Mouse (Mus musculus): ENCODE measurements around the gene Arhgap28. TPM values are rescaled to one million over a fixed set of nuclear protein-coding genes. Genes with fewer than 3 reads are reported as not detected.

Gene Arhgap28
- polyA plus RNA-seq, 1 experiment from 2014 or later, result 57.5 TPM

GRCm38 (mm10) chr17:67954961-67955360 lies 49.0 kb downstream of the Arhgap28 start:
- H3K9me3 ChIP-seq, result no peaks in the 10 kb centered on the region
- H3K27me3 ChIP-seq (replicated peaks; ENCODE audit: low read depth, poor library complexity, severe bottlenecking), result no peaks in the 10 kb centered on the region
- peak overlapping the region; percentile 10 for H3K27ac ChIP-seq (replicated peaks)
- WGBS, result 83% methylated on average over 5 of the region's 5 CpGs
- no peak for DNase-seq (ENCODE audit: low spot score)
- H3K36me3 ChIP-seq (replicated peaks), result no peaks in the 10 kb centered on the region
- H3K4me3 ChIP-seq, result peak overlapping the region; percentile 36
- peaks cover 87% of the 10 kb centered on the region for H3K4me1 ChIP-seq

- H3K4me3 ChIP-seq, result peak overlapping the region; percentile 59
- peak; percentile 67 for DNase-seq (ENCODE audit: low spot score)
- no peaks in the 10 kb centered on the region for H3K27me3 ChIP-seq (replicated peaks; ENCODE audit: low read depth, poor library complexity, severe bottlenecking)
- peak overlapping the region; percentile 94 for H3K27ac ChIP-seq (replicated peaks)
- H3K36me3 ChIP-seq (replicated peaks), result peaks cover 9% of the 10 kb centered on the region; the same call in 1 of the 2 replicates
- H3K9me3 ChIP-seq, result no peaks in the 10 kb centered on the region
- peaks cover 92% of the 10 kb centered on the region for H3K4me1 ChIP-seq
- WGBS, result 31% methylated on average over 11 of the region's 11 CpGs
These were observed 53.3 kb downstream of the Arhgap28 start for GRCm38 (mm10) chr17:67950523-67951213.

GRCm38 (mm10) chr17:67948601-67949000 lies 55.3 kb downstream of the Arhgap28 start:
- Histone ChIP-seq H3K9me3 (no peaks in the 10 kb centered on the region), H3K36me3 (replicated peaks) (peaks cover 17% of the 10 kb centered on the region), H3K27me3 (replicated peaks; ENCODE audit: low read depth, poor library complexity, severe bottlenecking) (no peaks in the 10 kb centered on the region), H3K27ac (replicated peaks) (peak overlapping the region; percentile 24; the same call in 1 of the 2 replicates), H3K4me3 (peak overlapping the region; percentile 59), H3K4me1 (peaks cover 79% of the 10 kb centered on the region)
- WGBS, result 65% methylated on average over 5 of the region's 5 CpGs
- DNase-seq (ENCODE audit: low spot score), result no peak

- 63% methylated on average over 7 of the region's 7 CpGs for WGBS
- no peak for DNase-seq (ENCODE audit: low spot score)
- Histone ChIP-seq H3K27ac (replicated peaks) (peak overlapping the region; percentile 40), H3K27me3 (replicated peaks; ENCODE audit: low read depth, poor library complexity, severe bottlenecking) (no peaks in the 10 kb centered on the region), H3K9me3 (no peaks in the 10 kb centered on the region), H3K4me1 (peaks cover 52% of the 10 kb centered on the region), H3K36me3 (replicated peaks) (peaks cover 32% of the 10 kb centered on the region), H3K4me3 (no peak overlapping the region)
These were observed 58.5 kb downstream of the Arhgap28 start for GRCm38 (mm10) chr17:67945453-67945852.

- H3K4me1 ChIP-seq, result peaks cover 47% of the 10 kb centered on the region
- peaks cover 32% of the 10 kb centered on the region for H3K36me3 ChIP-seq (replicated peaks)
- 90% methylated on average over 7 of the region's 7 CpGs for WGBS
- no peak overlapping the region for H3K27ac ChIP-seq (replicated peaks)
- no peak for DNase-seq (ENCODE audit: low spot score)
- no peaks in the 10 kb centered on the region for H3K9me3 ChIP-seq
- H3K27me3 ChIP-seq (replicated peaks; ENCODE audit: low read depth, poor library complexity, severe bottlenecking), result no peaks in the 10 kb centered on the region
- H3K4me3 ChIP-seq, result no peak overlapping the region
These were observed 59.7 kb downstream of the Arhgap28 start for GRCm38 (mm10) chr17:67944256-67944655.

GRCm38 (mm10) chr17:67941026-67941425 lies 62.9 kb downstream of the Arhgap28 start:
- Histone ChIP-seq H3K36me3 (replicated peaks) (peaks cover 23% of the 10 kb centered on the region), H3K27me3 (replicated peaks; ENCODE audit: low read depth, poor library complexity, severe bottlenecking) (no peaks in the 10 kb centered on the region), H3K4me3 (no peak overlapping the region), H3K27ac (replicated peaks) (no peak overlapping the region), H3K9me3 (no peaks in the 10 kb centered on the region), H3K4me1 (peaks cover 28% of the 10 kb centered on the region)
- DNase-seq (ENCODE audit: low spot score), result no peak
- 91% methylated on average over 6 of the region's 6 CpGs for WGBS

GRCm38 (mm10) chr17:67937050-67937449 lies 66.9 kb downstream of the Arhgap28 start:
- no peak overlapping the region for H3K4me3 ChIP-seq
- DNase-seq (ENCODE audit: low spot score), result no peak
- H3K9me3 ChIP-seq, result no peaks in the 10 kb centered on the region
- H3K27ac ChIP-seq (replicated peaks), result no peak overlapping the region
- H3K27me3 ChIP-seq (replicated peaks; ENCODE audit: low read depth, poor library complexity, severe bottlenecking), result no peaks in the 10 kb centered on the region
- peaks cover 38% of the 10 kb centered on the region for H3K36me3 ChIP-seq (replicated peaks)
- 97% methylated on average over 3 of the region's 3 CpGs for WGBS
- peaks cover 22% of the 10 kb centered on the region for H3K4me1 ChIP-seq

GRCm38 (mm10) chr17:67935556-67935955 lies 68.4 kb downstream of the Arhgap28 start:
- DNase-seq (ENCODE audit: low spot score), result no peak
- H3K27ac ChIP-seq (replicated peaks), result no peak overlapping the region
- no peak overlapping the region for H3K4me3 ChIP-seq
- 84% methylated on average over 4 of the region's 4 CpGs for WGBS
- peaks cover 32% of the 10 kb centered on the region for H3K4me1 ChIP-seq
- no peaks in the 10 kb centered on the region for H3K9me3 ChIP-seq
- no peaks in the 10 kb centered on the region for H3K27me3 ChIP-seq (replicated peaks; ENCODE audit: low read depth, poor library complexity, severe bottlenecking)
- peaks cover 44% of the 10 kb centered on the region for H3K36me3 ChIP-seq (replicated peaks)

- Histone ChIP-seq H3K27ac (replicated peaks) (no peak overlapping the region), H3K4me3 (no peak overlapping the region), H3K9me3 (no peaks in the 10 kb centered on the region), H3K36me3 (replicated peaks) (peaks cover 61% of the 10 kb centered on the region), H3K4me1 (peaks cover 18% of the 10 kb centered on the region), H3K27me3 (replicated peaks; ENCODE audit: low read depth, poor library complexity, severe bottlenecking) (no peaks in the 10 kb centered on the region)
- DNase-seq (ENCODE audit: low spot score), result no peak
- 70% methylated on average over 6 of the region's 6 CpGs for WGBS
These were observed 72.5 kb downstream of the Arhgap28 start for GRCm38 (mm10) chr17:67931396-67931795.

- H3K27ac ChIP-seq (replicated peaks), result no peak overlapping the region
- 86% methylated on average over 3 of the region's 3 CpGs for WGBS
- no peak for DNase-seq (ENCODE audit: low spot score)
- H3K4me1 ChIP-seq, result peaks cover 18% of the 10 kb centered on the region
- peaks cover 61% of the 10 kb centered on the region for H3K36me3 ChIP-seq (replicated peaks)
- H3K4me3 ChIP-seq, result no peak overlapping the region
- no peaks in the 10 kb centered on the region for H3K9me3 ChIP-seq
- no peaks in the 10 kb centered on the region for H3K27me3 ChIP-seq (replicated peaks; ENCODE audit: low read depth, poor library complexity, severe bottlenecking)
These were observed 73.0 kb downstream of the Arhgap28 start for GRCm38 (mm10) chr17:67930957-67931356.

GRCm38 (mm10) chr17:67930467-67930866 lies 73.5 kb downstream of the Arhgap28 start:
- no peak overlapping the region for H3K27ac ChIP-seq (replicated peaks)
- peaks cover 61% of the 10 kb centered on the region for H3K36me3 ChIP-seq (replicated peaks)
- no peak overlapping the region for H3K4me3 ChIP-seq
- no peaks in the 10 kb centered on the region for H3K9me3 ChIP-seq
- DNase-seq (ENCODE audit: low spot score), result no peak
- WGBS, result 91% methylated on average over 3 of the region's 3 CpGs
- H3K4me1 ChIP-seq, result peaks cover 18% of the 10 kb centered on the region
- no peaks in the 10 kb centered on the region for H3K27me3 ChIP-seq (replicated peaks; ENCODE audit: low read depth, poor library complexity, severe bottlenecking)

GRCm38 (mm10) chr17:67928280-67928679 lies 75.6 kb downstream of the Arhgap28 start:
- WGBS, result 87% methylated on average over 6 of the region's 6 CpGs
- Histone ChIP-seq H3K36me3 (replicated peaks) (peaks cover 42% of the 10 kb centered on the region), H3K4me1 (peaks cover 11% of the 10 kb centered on the region), H3K9me3 (no peaks in the 10 kb centered on the region), H3K4me3 (no peak overlapping the region), H3K27ac (replicated peaks) (no peak overlapping the region), H3K27me3 (replicated peaks; ENCODE audit: low read depth, poor library complexity, severe bottlenecking) (no peaks in the 10 kb centered on the region)
- no peak for DNase-seq (ENCODE audit: low spot score)

- Histone ChIP-seq H3K9me3 (no peaks in the 10 kb centered on the region), H3K4me1 (peaks cover 11% of the 10 kb centered on the region), H3K27me3 (replicated peaks; ENCODE audit: low read depth, poor library complexity, severe bottlenecking) (no peaks in the 10 kb centered on the region), H3K4me3 (no peak overlapping the region), H3K27ac (replicated peaks) (no peak overlapping the region), H3K36me3 (replicated peaks) (peaks cover 38% of the 10 kb centered on the region)
- no peak for DNase-seq (ENCODE audit: low spot score)
- 96% methylated on average over 8 of the region's 8 CpGs for WGBS
These were observed 76.1 kb downstream of the Arhgap28 start for GRCm38 (mm10) chr17:67927864-67928263.

Measured in embryonic facial prominence, embryonic 10.5 days (tissue).